Mouse (Mus musculus): ENCODE results near the gene Wsb2. TPM values are rescaled to one million over a fixed set of nuclear protein-coding genes. Genes with fewer than 3 reads are reported as not detected.
"Not testable (repeated sequence)": the region's sequence is repeated elsewhere in the genome, so short reads cannot be mapped to it uniquely, and the experiment has no call there.

The Wsb2 gene
- polyA plus RNA-seq (2012; rRNA removed): 86.6 and 94.6 TPM in 2 replicates

GRCm38 (mm10) chr5:117357129-117357477 lies at the start of gene Wsb2:
TSS of gene Wsb2 (plus strand) at chr5:117357304.
- DNase-seq (ENCODE audit: low spot score): peak; percentile 82

GRCm38 (mm10) chr5:117307699-117308098 lies 49.4 kb upstream of the Wsb2 start:
- peak; percentile 63 for DNase-seq (ENCODE audit: low spot score)

GRCm38 (mm10) chr5:117313420-117313819 lies 43.7 kb upstream of the Wsb2 start:
- peak; percentile 38 for DNase-seq (ENCODE audit: low spot score)

GRCm38 (mm10) chr5:117313909-117314308 lies 43.2 kb upstream of the Wsb2 start:
- DNase-seq (ENCODE audit: low spot score): no peak

GRCm38 (mm10) chr5:117314587-117315428 lies 42.3 kb upstream of the Wsb2 start:
- no peak for DNase-seq (ENCODE audit: low spot score)

- DNase-seq (ENCODE audit: low spot score): peak; percentile 77
These were observed 38.1 kb upstream of the Wsb2 start, which contains the start of gene Vsig10 for GRCm38 (mm10) chr5:117318741-117319629. TSS of gene Vsig10 (plus strand) at chr5:117319083.

GRCm38 (mm10) chr5:117323751-117324150 lies 33.4 kb upstream of the Wsb2 start:
- DNase-seq (ENCODE audit: low spot score): no peak

- DNase-seq (ENCODE audit: low spot score): no peak
These were observed 30.7 kb upstream of the Wsb2 start for GRCm38 (mm10) chr5:117326408-117326807.

GRCm38 (mm10) chr5:117330457-117330856 lies 26.6 kb upstream of the Wsb2 start:
- no peak for DNase-seq (ENCODE audit: low spot score)

GRCm38 (mm10) chr5:117337999-117338398 lies 19.1 kb upstream of the Wsb2 start:
- DNase-seq (ENCODE audit: low spot score): no peak

- no peak for DNase-seq (ENCODE audit: low spot score)
These were observed 18.6 kb upstream of the Wsb2 start for GRCm38 (mm10) chr5:117338503-117338902.

GRCm38 (mm10) chr5:117340081-117340480 lies 17.0 kb upstream of the Wsb2 start:
- DNase-seq (ENCODE audit: low spot score): no peak

GRCm38 (mm10) chr5:117341896-117342295 lies 15.2 kb upstream of the Wsb2 start:
- no peak for DNase-seq (ENCODE audit: low spot score)

- DNase-seq (ENCODE audit: low spot score): not testable (repeated sequence)
These were observed 12.6 kb upstream of the Wsb2 start for GRCm38 (mm10) chr5:117344496-117344895.

- no peak for DNase-seq (ENCODE audit: low spot score)
These were observed 11.6 kb upstream of the Wsb2 start for GRCm38 (mm10) chr5:117345432-117345976.

GRCm38 (mm10) chr5:117346281-117346680 lies 10.8 kb upstream of the Wsb2 start:
- no peak for DNase-seq (ENCODE audit: low spot score)

- DNase-seq (ENCODE audit: low spot score): no peak
These were observed 10.1 kb upstream of the Wsb2 start for GRCm38 (mm10) chr5:117347011-117347410.

- no peak for DNase-seq (ENCODE audit: low spot score)
These were observed 9.3 kb upstream of the Wsb2 start for GRCm38 (mm10) chr5:117347838-117348237.

- no peak for DNase-seq (ENCODE audit: low spot score)
These were observed 8.8 kb upstream of the Wsb2 start for GRCm38 (mm10) chr5:117348279-117348678.

GRCm38 (mm10) chr5:117354121-117354520 lies 3.0 kb upstream of the Wsb2 start:
- no peak for DNase-seq (ENCODE audit: low spot score)

GRCm38 (mm10) chr5:117355648-117356303 lies 1.3 kb upstream of the Wsb2 start:
- no peak for DNase-seq (ENCODE audit: low spot score)

All from urinary bladder, adult 2 months (tissue).